ENCODE assay signal across 11 mouse cellular contexts in genomic region chr11:114865999-114866398, GRCm38 (mm10). TPM values are rescaled to one million over a fixed set of nuclear protein-coding genes. Genes with fewer than 3 reads are reported as not detected.
DNase-seq lines count a peak whose midpoint lies in the region; ATAC-seq and TF ChIP-seq lines count a peak whose summit lies in the region.
"Had no signal": no experiment of that assay in that cellular context is flagged by ENCODE, and none has a peak within 500 bp of the region (broad histone marks: within the 10 kb centered on the region; RNA-seq: fewer than 3 reads in every experiment).

No protein-coding gene starts in this region.

- TF ChIP-seq CTCF in spleen, adult 2 months (IDR thresholded peaks at IDR 0.05; ENCODE audit: extremely low read depth, insufficient read depth, insufficient read length, insufficient replicate concordance), result no peak
- no peak for TF ChIP-seq CTCF in liver, postnatal 0 days (IDR thresholded peaks at IDR 0.05; ENCODE audit: low read depth)

- ATAC-seq in liver, postnatal 0 days, result 0 out of 2 replicates have a peak, but pooled peaks have one; percentile 2
- ATAC-seq in granulocyte monocyte progenitor cell, adult 5-6 weeks (replicated peaks; ENCODE audit: poor library complexity, severe bottlenecking), result no peak

- H3K36me3 ChIP-seq in spleen, adult 2 months (ENCODE audit: control insufficient read depth, insufficient read depth, low read length), result no peaks in the 10 kb centered on the region
- peaks cover 7% of the 10 kb centered on the region for H3K36me3 ChIP-seq in liver, postnatal 0 days (replicated peaks; ENCODE audit: insufficient read depth, low read length)
- H3K36me3 ChIP-seq: forebrain, embryonic 12.5 days; midbrain, embryonic 12.5 days had no signal

- peak overlapping the region; percentile 35 for H3K27ac ChIP-seq in spleen, adult 2 months (ENCODE audit: insufficient read depth, low read length)
- H3K27ac ChIP-seq in liver, postnatal 0 days (ENCODE audit: low read depth), result peak overlapping the region; percentile 91
- H3K27ac ChIP-seq: forebrain, embryonic 12.5 days; midbrain, embryonic 12.5 days had no signal

- TF ChIP-seq POLR2A in spleen, adult 2 months (IDR thresholded peaks at IDR 0.05; ENCODE audit: low read depth, low read length), result no peak

- no peaks in the 10 kb centered on the region for H3K27me3 ChIP-seq in spleen, adult 2 months (ENCODE audit: control insufficient read depth, insufficient read depth, low read length)
- H3K27me3 ChIP-seq in liver, postnatal 0 days (ENCODE audit: insufficient read depth, low read length), result no peaks in the 10 kb centered on the region
- H3K27me3 ChIP-seq: forebrain, embryonic 12.5 days had no signal

- no peaks in the 10 kb centered on the region for H3K9me3 ChIP-seq in liver, postnatal 0 days (ENCODE audit: low read length)
- H3K9me3 ChIP-seq: forebrain, embryonic 12.5 days; midbrain, embryonic 12.5 days had no signal

- H3K4me1 ChIP-seq in spleen, adult 2 months (ENCODE audit: control insufficient read depth, insufficient read depth, insufficient read length), result peaks cover 2% of the 10 kb centered on the region; the same call in 1 of the 2 replicates
- H3K4me1 ChIP-seq in liver, postnatal 0 days (ENCODE audit: insufficient read depth), result peaks cover 33% of the 10 kb centered on the region
- H3K4me1 ChIP-seq: midbrain, embryonic 12.5 days had no signal

- WGBS in spleen, adult 2 months, result 58% methylated on average over 5 of the region's 5 CpGs
- WGBS in liver, postnatal 0 days (ENCODE audit: insufficient replicate concordance), result 58% methylated on average over 5 of the region's 5 CpGs

- H3K9ac ChIP-seq in liver, postnatal 0 days (replicated peaks), result no peak overlapping the region
- H3K9ac ChIP-seq: forebrain, embryonic 12.5 days; midbrain, embryonic 12.5 days had no signal

- H3K4me3 ChIP-seq in spleen, adult 2 months (ENCODE audit: extremely low read depth, insufficient read depth, insufficient read length), result no peak overlapping the region
- H3K4me3 ChIP-seq in liver, postnatal 0 days (ENCODE audit: low read depth, low read length), result no peak overlapping the region
- H3K4me3 ChIP-seq: forebrain, embryonic 12.5 days; midbrain, embryonic 12.5 days had no signal

- TF ChIP-seq EP300 in liver, postnatal 0 days (IDR thresholded peaks at IDR 0.05; ENCODE audit: low read depth), result no peak

- DNase-seq in heart, adult 11 months, result peak; percentile 94
- no peak for DNase-seq in heart, postnatal 25 days (ENCODE audit: low spot score)
- no peak for DNase-seq in spleen, adult 2 months (ENCODE audit: low read depth in 1 of 2, low spot score in 2 of 2)
- DNase-seq in spleen, postnatal 10 days (ENCODE audit: low spot score in 2 of 2), result no peak
- DNase-seq in kidney, adult 8-10 months, result peak; percentile 73 to 76
- DNase-seq in liver, postnatal 0 days, result no peak
- no peak for DNase-seq in spleen, postnatal 14 days (ENCODE audit: low spot score in 2 of 2)
- DNase-seq: retina, postnatal 1 day had no signal

- no peak overlapping the region for H3K4me2 ChIP-seq in liver, postnatal 0 days (ENCODE audit: low read depth, low read length)
- H3K4me2 ChIP-seq: forebrain, embryonic 12.5 days; midbrain, embryonic 12.5 days had no signal

- intact Hi-C loops in heart, postnatal 25 days (cut with DNase I), result no loop called here

RNA-seq across cellular contexts. Expression of gene Gprc5c, which starts 15.0 kb away (rescaled TPM):
- 1 to 10 TPM; 6.4 to 9.7 TPM for total RNA-seq in heart, postnatal 25 days (2021)
- polyA plus RNA-seq in spleen, adult 2 months (2012; rRNA removed), result 9.3 and 9.5 TPM in 2 replicates
- polyA plus RNA-seq in liver, postnatal 0 days (2015; fragmentation: Nextera tagmentation; extraction: Ambion mirVana), result 23.2 and 24.9 TPM in 2 replicates
- not detected in 2 replicates for total RNA-seq in granulocyte monocyte progenitor cell, adult 5-6 weeks (2014; fragmentation: Nextera tagmentation)
- not detected in 2 replicates for total RNA-seq in granulocyte monocyte progenitor cell, adult 5-6 weeks (2017)

RNA-seq across cellular contexts. Expression of gene Cd300a, which starts 23.8 kb away (rescaled TPM):
- under 1 TPM; 0.81 to 0.99 TPM for total RNA-seq in heart, postnatal 25 days (2021)
- polyA plus RNA-seq in spleen, adult 2 months (2012; rRNA removed), result 11.6 and 12.5 TPM in 2 replicates
- 7.7 and 9.7 TPM in 2 replicates for polyA plus RNA-seq in liver, postnatal 0 days (2015; fragmentation: Nextera tagmentation; extraction: Ambion mirVana)
- 11.4 and 12.6 TPM in 2 replicates for total RNA-seq in granulocyte monocyte progenitor cell, adult 5-6 weeks (2014; fragmentation: Nextera tagmentation)
- 14.3 and 20.8 TPM in 2 replicates for total RNA-seq in granulocyte monocyte progenitor cell, adult 5-6 weeks (2017)

Comparison
In these comparisons a context has a peak if more than half of its experiments do, and no peak if none do; other contexts are left out.
1. DNase-seq: peak in heart, adult 11 months (single experiment) and kidney, adult 8-10 months (2 of 2); none in heart, postnatal 25 days (single experiment), spleen, adult 2 months (0 of 2), spleen, postnatal 10 days (0 of 2), liver, postnatal 0 days (single experiment) and spleen, postnatal 14 days (0 of 2).
2. RNA of gene Gprc5c, which starts 15.0 kb away (total RNA-seq): 6.4 to 9.7 TPM in heart, postnatal 25 days; not detected in granulocyte monocyte progenitor cell, adult 5-6 weeks; every median in the first group is over 4 times any median in the second.
3. RNA of gene Cd300a, which starts 23.8 kb away (total RNA-seq): 11.4 to 20.8 TPM in granulocyte monocyte progenitor cell, adult 5-6 weeks; 0.81 to 0.99 TPM in heart, postnatal 25 days; every median in the first group is over 4 times any median in the second.